Mouse (Mus musculus): ENCODE results near the gene Erp27.

Erp27 gene

GRCm38 (mm10) chr6:136868921-136869320 is 53.1 kb downstream of the Erp27 start:
- DNase-seq (ENCODE audit: low read depth in 2 of 2, low spot score in 2 of 2), result no peak

- DNase-seq (ENCODE audit: low read depth in 2 of 2, low spot score in 2 of 2), result no peak
Measured at GRCm38 (mm10) chr6:136866150-136866549, 55.8 kb downstream of the Erp27 start.

GRCm38 (mm10) chr6:136865360-136865759 is 56.6 kb downstream of the Erp27 start:
- no peak for DNase-seq (ENCODE audit: low read depth in 2 of 2, low spot score in 2 of 2)

GRCm38 (mm10) chr6:136861020-136861419 is 61.0 kb downstream of the Erp27 start:
- peak in 1 of 2 experiments; percentile 38 for DNase-seq (ENCODE audit: low read depth in 2 of 2, low spot score in 2 of 2)

- DNase-seq (ENCODE audit: low read depth in 2 of 2, low spot score in 2 of 2), result no peak
Measured at GRCm38 (mm10) chr6:136858420-136858819, 63.6 kb downstream of the Erp27 start.

GRCm38 (mm10) chr6:136857873-136858260 is 64.1 kb downstream of the Erp27 start:
- no peak for DNase-seq (ENCODE audit: low read depth in 2 of 2, low spot score in 2 of 2)
